Comparison of ENCODE assay signal across 19 mouse cellular contexts in the genomic region with DNA sequence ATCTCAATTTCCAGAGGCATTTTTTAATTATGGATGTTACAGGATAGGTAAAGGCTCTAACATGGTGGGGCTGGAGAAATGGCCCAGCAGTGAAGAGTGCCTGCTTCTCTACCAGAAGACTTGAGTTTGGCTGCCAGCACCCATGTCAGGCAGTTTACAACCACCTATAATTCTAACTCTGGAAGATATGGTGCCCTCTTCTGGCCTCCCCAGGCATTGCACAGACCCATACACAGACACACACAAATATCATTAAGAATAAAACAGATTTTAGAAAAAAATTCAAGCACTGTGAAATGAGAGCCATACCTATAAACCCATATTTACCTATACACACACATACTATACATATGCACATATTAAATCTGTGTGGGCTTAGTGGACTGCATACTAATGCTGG.
DNase-seq lines count a peak whose midpoint lies in the region; ATAC-seq and TF ChIP-seq lines count a peak whose summit lies in the region.
"Had no signal": no experiment of that assay in that cellular context is flagged by ENCODE, and none has a peak within 500 bp of the region (broad histone marks: within the 10 kb centered on the region; RNA-seq: fewer than 3 reads in every experiment).

No protein-coding gene starts in this region.

- H3K27me3 ChIP-seq in heart, adult 2 months (ENCODE audit: control insufficient read depth, insufficient read depth, low read length), result no peaks in the 10 kb centered on the region
- H3K27me3 ChIP-seq in lung, embryonic 14.5 days (ENCODE audit: insufficient read depth, low read length), result no peaks in the 10 kb centered on the region
- H3K27me3 ChIP-seq in G1E (ENCODE audit: insufficient read depth, low read length), result peaks cover 4% of the 10 kb centered on the region; the same call in 1 of the 2 replicates
- H3K27me3 ChIP-seq in liver, postnatal 0 days (ENCODE audit: insufficient read depth, low read length), result no peaks in the 10 kb centered on the region
- H3K27me3 ChIP-seq: forebrain, embryonic 13.5 days; hindbrain, embryonic 13.5 days; limb, embryonic 15.5 days; stomach, embryonic 15.5 days had no signal

- TF ChIP-seq EP300 in heart, adult 2 months (IDR thresholded peaks at IDR 0.05; ENCODE audit: insufficient read depth, low read depth, low read length), result no peak
- TF ChIP-seq EP300 in liver, postnatal 0 days (IDR thresholded peaks at IDR 0.05; ENCODE audit: low read depth), result no peak

- H3K9me3 ChIP-seq in lung, embryonic 14.5 days (ENCODE audit: low read depth, low read length), result no peaks in the 10 kb centered on the region
- H3K9me3 ChIP-seq in G1E (replicated peaks), result no peaks in the 10 kb centered on the region
- no peaks in the 10 kb centered on the region for H3K9me3 ChIP-seq in liver, postnatal 0 days (ENCODE audit: low read length)
- H3K9me3 ChIP-seq: hindbrain, embryonic 13.5 days; limb, embryonic 15.5 days; stomach, embryonic 15.5 days had no signal

- no peak for TF ChIP-seq POLR2A in heart, adult 2 months (IDR thresholded peaks at IDR 0.05; ENCODE audit: insufficient read depth, low read depth, low read length)

- no peak overlapping the region for H3K27ac ChIP-seq in heart, adult 2 months
- no peak overlapping the region for H3K27ac ChIP-seq in lung, embryonic 14.5 days (ENCODE audit: low read depth)
- H3K27ac ChIP-seq in liver, postnatal 0 days (ENCODE audit: low read depth), result no peak overlapping the region
- H3K27ac ChIP-seq: forebrain, embryonic 13.5 days; hindbrain, embryonic 13.5 days; limb, embryonic 15.5 days; stomach, embryonic 15.5 days had no signal

- H3K4me3 ChIP-seq in heart, adult 2 months, result no peak overlapping the region
- no peak overlapping the region for H3K4me3 ChIP-seq in lung, embryonic 14.5 days (ENCODE audit: low read depth, low read length)
- H3K4me3 ChIP-seq in G1E (ENCODE audit: low read depth, low read length), result no peak overlapping the region
- no peak overlapping the region for H3K4me3 ChIP-seq in liver, postnatal 0 days (ENCODE audit: low read depth, low read length)
- H3K4me3 ChIP-seq: forebrain, embryonic 13.5 days; hindbrain, embryonic 13.5 days; limb, embryonic 15.5 days; megakaryocyte, embryonic 14.5 days; stomach, embryonic 15.5 days had no signal

- intact Hi-C loops in heart, adult 2 months (cut with DNase I), result no loop called here
- intact Hi-C loops in heart, postnatal 14 days (cut with DNase I), result no loop called here

- DNase-seq in heart, adult 2 months, result no peak
- no peak for DNase-seq in heart, postnatal 14 days
- no peak for DNase-seq in lung, embryonic 14.5 days
- DNase-seq in lung, postnatal 36 days, result no peak
- no peak for DNase-seq in G1E (ENCODE audit: low spot score)
- DNase-seq in liver, postnatal 0 days, result no peak
- no peak for DNase-seq in cerebellum, adult 18-20 months
- no peak for DNase-seq in layer of hippocampus, postnatal 14 days (ENCODE audit: low spot score in 2 of 2)
- DNase-seq: adrenal gland, adult 8-10 months; B cell, adult 2 months; embryo, embryonic 11 days; kidney, adult 9 months; right cerebral cortex, postnatal 4 days had no signal

- no peaks in the 10 kb centered on the region for H3K36me3 ChIP-seq in heart, adult 2 months (ENCODE audit: control insufficient read depth, insufficient read depth, low read length)
- no peaks in the 10 kb centered on the region for H3K36me3 ChIP-seq in lung, embryonic 14.5 days (ENCODE audit: insufficient read depth)
- H3K36me3 ChIP-seq in G1E (replicated peaks), result no peaks in the 10 kb centered on the region
- H3K36me3 ChIP-seq in liver, postnatal 0 days (replicated peaks; ENCODE audit: insufficient read depth, low read length), result no peaks in the 10 kb centered on the region
- H3K36me3 ChIP-seq: hindbrain, embryonic 13.5 days; limb, embryonic 15.5 days; stomach, embryonic 15.5 days had no signal

- H3K9ac ChIP-seq in heart, adult 2 months (ENCODE audit: low read depth, low read length), result no peak overlapping the region
- no peak overlapping the region for H3K9ac ChIP-seq in lung, embryonic 14.5 days
- H3K9ac ChIP-seq in liver, postnatal 0 days (replicated peaks), result no peak overlapping the region
- H3K9ac ChIP-seq: forebrain, embryonic 13.5 days; hindbrain, embryonic 13.5 days; limb, embryonic 15.5 days; stomach, embryonic 15.5 days had no signal

- H3K4me2 ChIP-seq in lung, embryonic 14.5 days, result no peak overlapping the region
- no peak overlapping the region for H3K4me2 ChIP-seq in liver, postnatal 0 days (ENCODE audit: low read depth, low read length)
- H3K4me2 ChIP-seq: forebrain, embryonic 13.5 days; hindbrain, embryonic 13.5 days; limb, embryonic 15.5 days; stomach, embryonic 15.5 days had no signal

- no peak for ATAC-seq in lung, embryonic 14.5 days (ENCODE audit: insufficient read depth)
- no peak for ATAC-seq in G1E (ENCODE audit: extremely low read depth, insufficient number of reproducible peaks, low FRiP score, poor library complexity, severe bottlenecking)
- ATAC-seq in liver, postnatal 0 days, result no peak
- ATAC-seq: forebrain, embryonic 13.5 days; lung, postnatal 0 days had no signal

- no peaks in the 10 kb centered on the region for H3K79me2 ChIP-seq in heart, adult 2 months (replicated peaks; ENCODE audit: control insufficient read depth, insufficient read depth, low read length)

- H3K4me1 ChIP-seq in heart, adult 2 months (ENCODE audit: control insufficient read depth, insufficient read depth, low read length), result no peaks in the 10 kb centered on the region
- no peaks in the 10 kb centered on the region for H3K4me1 ChIP-seq in lung, embryonic 14.5 days (ENCODE audit: insufficient read depth)
- H3K4me1 ChIP-seq in G1E (ENCODE audit: insufficient read depth, low read depth, low read length), result no peaks in the 10 kb centered on the region
- H3K4me1 ChIP-seq in liver, postnatal 0 days (ENCODE audit: insufficient read depth), result no peaks in the 10 kb centered on the region
- H3K4me1 ChIP-seq: hindbrain, embryonic 13.5 days; limb, embryonic 15.5 days; megakaryocyte, embryonic 14.5 days; stomach, embryonic 15.5 days had no signal

- peak; percentile 41 for TF ChIP-seq CTCF in heart, adult 2 months (IDR thresholded peaks at IDR 0.05)
- peak; percentile 19; the same call in 1 of the 2 replicates for TF ChIP-seq CTCF in lung, embryonic 14.5 days (IDR thresholded peaks at IDR 0.05; ENCODE audit: low read depth)
- TF ChIP-seq CTCF in G1E (IDR thresholded peaks at IDR 0.05; ENCODE audit: low read depth, low read length), result peak; percentile 61
- TF ChIP-seq CTCF in liver, postnatal 0 days (IDR thresholded peaks at IDR 0.05; ENCODE audit: low read depth), result peak; percentile 40
